Mouse (Mus musculus): ENCODE measurements around the gene Hist1h2ao. TPM values are rescaled to one million over a fixed set of nuclear protein-coding genes. Genes with fewer than 3 reads are reported as not detected.
"Not testable (repeated sequence)": the region's sequence is repeated elsewhere in the genome, so short reads cannot be mapped to it uniquely, and the experiment has no call there.

The Hist1h2ao gene
- 1 to 10 TPM in 1 of 2 experiments, under 1 TPM in 1; 0.81 to 6.5 TPM for total RNA-seq (2021)
- long read RNA-seq, experiment 1, partial matches to known transcripts = 0 of 1 reads
- long read RNA-seq, experiment 1, other reads (novel, unspliced or antisense) = 0 of 1 reads
- long read RNA-seq, experiment 2, partial matches to known transcripts = 0 of 1 reads
- long read RNA-seq, experiment 2, other reads (novel, unspliced or antisense) = 0 of 1 reads

DNA sequence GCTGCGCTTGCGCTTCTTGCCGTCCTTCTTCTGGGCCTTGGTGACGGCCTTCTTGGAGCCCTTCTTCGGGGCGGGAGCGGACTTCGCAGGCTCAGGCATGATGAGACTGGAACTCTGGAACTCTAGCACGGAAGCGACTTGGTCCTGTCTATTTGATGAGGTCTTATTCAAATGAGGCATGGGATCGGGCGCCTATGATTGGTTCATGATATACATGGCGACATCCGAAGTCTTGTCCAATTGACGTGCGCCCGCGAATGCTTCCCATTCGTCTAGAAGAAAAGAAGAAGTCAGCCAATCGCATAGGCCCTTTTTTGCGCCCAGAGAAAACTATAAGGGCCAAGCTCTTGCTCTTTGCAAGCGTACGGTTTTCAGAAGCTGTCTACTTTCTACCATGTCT, at the start of gene Hist1h2ao, which contains the start of gene Hist1h2bq:
Hist1h2ao (plus strand) TSS at position 393 of the 400 bp plus-strand sequence.
Hist1h2bq (minus strand) TSS at position 125 of the 400 bp plus-strand sequence.
- intact Hi-C loops (cut with DNase I); DNase-seq: not testable (repeated sequence)

DNA sequence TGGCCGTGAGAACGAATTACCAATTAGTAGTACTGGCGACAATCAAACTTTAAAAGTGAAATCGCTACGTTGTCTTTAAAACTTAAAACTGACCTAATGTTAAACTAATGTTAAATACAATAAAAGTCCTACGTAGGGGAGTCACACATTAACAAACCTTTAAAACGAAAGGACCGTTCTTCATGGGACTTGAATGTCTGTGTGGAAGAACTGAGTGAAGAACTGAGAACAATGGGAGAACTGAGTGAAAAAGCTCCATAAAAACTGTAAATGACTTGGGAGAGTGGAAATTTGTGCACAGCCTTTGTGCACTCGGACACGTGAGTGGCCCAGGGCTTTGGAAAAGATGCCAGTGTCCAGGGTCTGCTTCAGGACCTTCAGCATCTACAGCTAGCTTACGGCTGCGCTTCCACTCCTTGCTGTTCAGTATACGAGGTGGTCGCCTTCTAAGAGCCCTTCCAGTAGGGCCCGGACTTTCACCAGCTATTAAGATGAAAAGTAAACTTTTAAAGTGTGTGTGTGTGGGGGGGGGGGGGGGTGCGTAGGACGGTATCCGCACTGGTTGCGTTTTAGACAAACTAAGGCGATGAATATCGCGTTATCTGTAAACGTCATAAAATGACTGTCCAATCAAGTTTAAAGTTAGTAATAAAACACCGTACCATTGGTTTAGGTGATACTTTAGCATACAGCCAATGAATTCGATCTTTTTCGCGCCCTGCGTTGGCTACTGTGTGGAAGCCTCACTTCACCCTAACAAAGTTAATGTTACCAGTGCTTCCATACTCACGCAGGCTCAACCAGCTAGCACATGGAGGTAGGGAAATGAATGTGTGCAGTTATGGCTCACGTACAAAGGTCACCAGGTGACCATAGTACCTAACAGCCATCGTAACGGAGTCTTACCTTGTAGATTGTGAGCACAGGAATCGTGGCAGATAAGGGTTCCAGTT, 31.2 kb upstream of the Hist1h2ao start:
- peak; percentile 43 to 55 for DNase-seq
- intact Hi-C loops (cut with DNase I) = loop anchor here (5.0 kb wide), 1 partner anchor 47 kb away; no protein-coding TSS in a partner anchor

DNA sequence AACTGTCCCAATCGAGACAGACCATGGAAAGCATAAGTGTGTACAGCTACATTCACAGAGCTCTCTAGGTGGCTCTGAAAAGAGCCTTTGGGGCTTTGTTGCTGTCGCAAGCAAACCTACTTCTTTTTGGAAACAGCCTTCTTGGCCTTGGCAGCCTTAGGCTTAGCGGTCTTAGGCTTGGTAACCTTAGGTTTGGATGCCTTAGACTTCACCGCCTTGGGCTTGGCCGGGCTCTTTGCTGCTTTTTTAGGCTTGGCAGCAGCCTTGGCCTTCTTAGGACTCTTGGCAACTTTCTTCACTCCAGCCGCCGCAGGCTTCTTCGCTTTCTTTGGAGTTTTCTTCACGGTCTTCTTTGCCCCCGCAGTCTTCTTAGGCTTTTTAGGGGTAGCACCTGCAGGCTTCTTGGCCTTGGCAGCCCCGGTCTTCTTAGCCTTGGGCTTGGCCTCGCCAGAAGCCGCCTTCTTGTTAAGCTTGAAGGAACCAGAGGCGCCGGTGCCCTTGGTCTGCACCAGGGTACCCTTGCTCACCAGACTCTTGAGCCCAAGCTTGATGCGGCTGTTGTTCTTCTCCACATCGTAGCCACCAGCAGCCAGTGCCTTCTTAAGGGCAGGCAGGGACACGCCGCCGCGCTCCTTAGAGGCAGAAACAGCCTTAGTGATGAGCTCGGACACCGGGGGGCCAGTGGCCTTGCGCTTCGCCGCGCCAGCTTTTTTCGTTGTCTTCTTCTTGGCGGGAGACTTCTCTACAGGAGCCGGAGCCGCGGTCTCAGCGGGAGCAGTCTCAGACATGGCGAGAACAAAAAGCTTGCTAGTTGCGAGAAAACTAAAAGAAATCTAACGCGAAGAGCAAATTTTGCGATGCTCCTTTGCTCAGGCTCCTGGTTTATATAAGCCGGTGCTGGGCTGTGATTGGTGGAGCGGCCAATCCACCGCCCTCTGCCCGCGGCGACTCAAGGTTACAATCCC, 30.2 kb upstream of the Hist1h2ao start, which contains the start of gene Hist1h1b:
Hist1h1b (minus strand) TSS at position 859 of the 965 bp plus-strand sequence.
- intact Hi-C loops (cut with DNase I) = loop anchor here (5.0 to 10.0 kb wide), 2 partner anchors 48 to 65 kb away; partner anchors contain the start of genes Hist1h2ai, Hist1h2bl and Hist1h3h
- peak; percentile 16 to 27 for DNase-seq

DNA sequence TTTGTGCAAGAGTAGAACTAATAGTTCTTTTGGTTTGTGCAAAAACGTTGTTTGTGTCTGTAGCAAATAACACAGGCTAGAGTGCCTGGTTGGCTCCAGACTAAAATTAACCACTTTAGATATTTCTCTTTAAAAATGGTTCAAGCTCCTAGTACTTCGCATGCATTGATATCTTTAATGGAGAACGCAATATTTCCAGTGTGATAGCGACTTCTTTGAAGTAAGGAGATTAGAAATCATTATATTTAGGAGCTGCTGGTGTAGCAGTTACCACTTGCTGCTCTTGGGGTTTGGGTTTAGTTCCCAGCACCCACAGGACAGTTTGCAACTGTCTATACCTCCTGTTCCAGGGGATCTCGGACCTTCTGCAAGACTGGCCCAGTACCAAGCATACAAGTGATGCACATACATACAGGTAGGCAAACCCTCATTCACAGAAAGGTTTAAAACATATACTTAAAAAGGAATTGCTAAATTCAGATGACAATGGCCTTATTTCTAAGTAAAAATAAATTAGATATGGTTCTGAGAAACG, 29.2 kb upstream of the Hist1h2ao start:
- no peak for DNase-seq
- intact Hi-C loops (cut with DNase I) = loop anchor here (10.0 kb wide), 1 partner anchor 66 kb away; the partner anchor contains the start of genes Hist1h2ai, Hist1h2bl and Hist1h3h

DNA sequence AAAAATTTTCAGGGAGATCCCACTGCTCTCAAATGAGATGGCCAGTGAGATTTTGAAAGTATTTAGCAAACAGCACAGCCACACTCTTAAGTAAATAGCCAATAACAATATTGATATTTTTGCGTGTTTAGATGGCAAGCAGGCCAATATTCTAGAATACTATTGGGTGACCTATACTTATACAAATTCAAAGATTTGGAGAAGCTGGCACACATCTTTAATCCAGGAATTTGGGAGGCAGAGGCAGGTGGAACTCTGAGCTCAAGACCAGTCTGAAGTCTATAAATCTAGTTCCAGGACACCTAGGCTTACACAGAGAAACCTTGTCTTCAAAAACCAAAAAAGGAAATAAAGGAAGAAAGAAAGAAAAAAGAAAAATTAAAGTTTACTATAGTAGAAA, 28.6 kb upstream of the Hist1h2ao start:
- intact Hi-C loops (cut with DNase I) = loop anchor here (10.0 kb wide), 1 partner anchor 67 kb away; the partner anchor contains the start of genes Hist1h2ai, Hist1h2bl and Hist1h3h
- no peak for DNase-seq

DNA sequence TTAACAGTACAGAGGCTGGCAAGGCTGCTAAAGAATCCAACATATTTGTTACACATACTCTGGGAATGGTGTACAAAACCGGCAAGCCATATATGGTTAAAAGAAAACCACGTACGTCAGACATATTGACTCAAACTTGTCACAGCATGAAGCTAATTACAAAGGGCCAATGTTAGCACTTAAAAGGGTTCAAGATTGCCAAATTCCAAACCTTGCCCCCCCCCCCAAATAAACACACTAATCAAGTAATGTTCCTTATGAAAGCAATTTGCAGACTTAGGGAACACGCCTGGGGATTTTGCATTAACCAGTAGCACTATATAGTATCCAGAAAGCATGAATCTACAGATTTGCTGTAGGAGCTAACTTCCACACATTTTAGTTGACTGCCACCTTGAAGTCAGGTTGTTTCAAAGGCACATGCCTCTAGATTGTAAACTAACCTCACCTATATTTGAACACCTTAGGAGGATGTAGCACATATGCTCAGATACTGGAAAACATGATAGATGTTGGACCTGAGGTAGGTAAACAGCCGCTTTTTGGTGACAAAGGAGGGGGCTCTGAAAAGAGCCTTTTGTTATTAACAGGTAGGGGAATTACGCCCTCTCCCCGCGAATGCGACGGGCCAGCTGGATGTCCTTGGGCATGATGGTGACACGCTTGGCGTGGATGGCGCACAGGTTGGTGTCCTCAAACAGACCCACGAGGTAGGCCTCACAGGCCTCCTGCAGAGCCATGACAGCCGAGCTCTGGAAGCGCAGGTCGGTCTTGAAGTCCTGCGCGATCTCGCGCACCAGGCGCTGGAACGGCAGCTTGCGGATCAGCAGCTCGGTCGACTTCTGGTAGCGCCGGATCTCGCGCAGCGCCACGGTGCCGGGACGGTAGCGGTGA, 27.7 kb upstream of the Hist1h2ao start:
- intact Hi-C loops (cut with DNase I) = loop anchor here (10.0 kb wide), 1 partner anchor 68 kb away; the partner anchor contains the start of genes Hist1h2ai, Hist1h2bl and Hist1h3h
- DNase-seq = peak in 1 of 2 experiments; percentile 15

DNA sequence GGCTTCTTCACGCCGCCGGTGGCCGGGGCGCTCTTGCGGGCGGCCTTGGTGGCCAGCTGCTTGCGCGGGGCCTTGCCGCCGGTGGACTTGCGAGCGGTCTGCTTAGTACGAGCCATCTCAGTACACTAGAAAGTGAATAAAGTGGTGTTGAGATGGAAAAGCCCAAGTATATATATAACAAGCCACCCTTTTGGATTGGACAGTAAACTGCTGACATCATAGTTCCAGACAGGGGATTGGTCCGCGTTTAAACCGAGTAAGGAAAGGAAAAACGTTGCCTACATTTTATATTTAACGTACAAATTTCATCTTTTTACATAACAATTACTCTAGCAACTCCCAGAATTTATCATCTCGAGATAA, 27.0 kb upstream of the Hist1h2ao start, which contains the start of gene Hist1h3i:
Hist1h3i (minus strand) TSS at position 116 of the 363 bp plus-strand sequence.
- DNase-seq = peak in 1 of 2 experiments; percentile 22
- intact Hi-C loops (cut with DNase I) = loop anchor here (10.0 kb wide), 1 partner anchor 68 kb away; the partner anchor contains the start of genes Hist1h2ai, Hist1h2bl and Hist1h3h

DNA sequence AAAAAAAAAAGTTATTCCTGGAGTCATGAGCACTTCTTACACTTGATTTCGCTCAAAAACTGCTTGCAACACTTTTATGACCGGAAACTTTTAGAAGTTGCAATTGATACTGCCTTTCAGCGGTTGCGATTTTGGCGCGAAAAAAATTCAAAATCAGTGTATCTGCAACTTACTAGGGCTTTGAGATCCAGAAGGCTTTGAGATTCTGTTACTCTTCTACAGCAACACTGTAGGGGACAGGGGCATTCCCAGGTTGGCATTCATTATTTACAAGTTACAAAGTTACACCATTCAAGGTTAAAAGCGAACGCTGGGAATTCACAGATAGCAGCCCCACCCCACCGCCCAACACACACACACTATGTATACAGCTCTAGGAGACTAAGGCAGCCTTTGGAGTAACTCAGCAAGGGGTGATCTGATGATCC, 26.5 kb upstream of the Hist1h2ao start:
- DNase-seq = no peak
- intact Hi-C loops (cut with DNase I) = loop anchor here (10.0 kb wide), 1 partner anchor 69 kb away; the partner anchor contains the start of genes Hist1h2ai, Hist1h2bl and Hist1h3h

DNA sequence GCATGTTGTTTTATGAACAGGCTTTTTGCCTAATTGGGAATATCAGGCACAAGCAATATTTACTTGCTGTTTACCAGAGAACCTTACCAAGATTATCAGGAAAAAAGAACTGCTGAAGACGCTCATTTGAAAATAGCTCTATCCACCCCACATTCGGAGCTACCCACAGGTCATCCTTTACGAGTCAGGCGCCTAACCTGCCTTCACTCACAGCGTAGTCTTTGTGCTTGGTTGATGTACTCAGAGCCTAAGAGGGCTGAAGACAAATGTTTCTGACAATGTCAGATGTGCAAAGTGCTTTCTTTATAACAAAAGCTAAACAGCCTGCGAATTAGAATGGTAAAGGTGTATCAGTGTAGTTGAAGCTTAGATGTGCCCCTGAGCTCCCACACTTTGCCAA, 26.0 kb upstream of the Hist1h2ao start:
- intact Hi-C loops (cut with DNase I) = loop anchor here (10.0 kb wide), 1 partner anchor 70 kb away; the partner anchor contains the start of genes Hist1h2ai, Hist1h2bl and Hist1h3h
- DNase-seq = no peak

DNA sequence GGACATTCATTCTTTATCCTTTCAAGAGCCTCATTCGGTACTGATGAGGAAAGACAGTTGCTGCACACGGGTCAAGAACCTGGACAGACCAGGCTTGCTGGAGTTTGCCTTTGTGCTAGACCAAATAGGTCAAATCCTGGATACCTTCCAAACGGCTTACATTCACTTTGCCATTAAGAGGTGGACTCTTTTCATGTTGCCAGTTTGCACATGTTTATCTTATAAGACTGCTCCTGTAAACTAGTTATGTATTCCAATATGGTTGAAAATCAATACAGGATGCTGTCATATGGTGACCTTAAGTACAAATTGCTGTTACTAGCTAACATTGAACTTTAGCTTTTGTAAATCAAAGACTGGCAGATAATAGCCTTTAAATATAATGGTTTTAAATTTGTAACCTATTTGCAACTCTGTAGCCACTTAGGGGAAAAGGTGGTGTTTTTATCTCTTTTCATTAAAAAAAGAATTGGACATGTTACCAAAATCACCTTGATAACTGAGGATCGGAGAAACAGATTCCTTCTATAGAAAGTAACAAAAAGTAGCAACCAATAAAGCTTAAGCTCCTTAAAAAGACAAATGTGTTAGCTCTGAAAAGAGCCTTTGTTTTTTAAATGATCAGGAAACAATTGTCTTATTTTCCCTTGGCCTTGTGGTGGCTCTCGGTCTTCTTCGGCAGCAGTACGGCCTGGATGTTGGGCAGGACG, 23.9 kb upstream of the Hist1h2ao start:
- intact Hi-C loops (cut with DNase I) = loop anchor here (10.0 kb wide), 1 partner anchor 72 kb away; the partner anchor contains the start of genes Hist1h2ai, Hist1h2bl and Hist1h3h
- no peak for DNase-seq

DNA sequence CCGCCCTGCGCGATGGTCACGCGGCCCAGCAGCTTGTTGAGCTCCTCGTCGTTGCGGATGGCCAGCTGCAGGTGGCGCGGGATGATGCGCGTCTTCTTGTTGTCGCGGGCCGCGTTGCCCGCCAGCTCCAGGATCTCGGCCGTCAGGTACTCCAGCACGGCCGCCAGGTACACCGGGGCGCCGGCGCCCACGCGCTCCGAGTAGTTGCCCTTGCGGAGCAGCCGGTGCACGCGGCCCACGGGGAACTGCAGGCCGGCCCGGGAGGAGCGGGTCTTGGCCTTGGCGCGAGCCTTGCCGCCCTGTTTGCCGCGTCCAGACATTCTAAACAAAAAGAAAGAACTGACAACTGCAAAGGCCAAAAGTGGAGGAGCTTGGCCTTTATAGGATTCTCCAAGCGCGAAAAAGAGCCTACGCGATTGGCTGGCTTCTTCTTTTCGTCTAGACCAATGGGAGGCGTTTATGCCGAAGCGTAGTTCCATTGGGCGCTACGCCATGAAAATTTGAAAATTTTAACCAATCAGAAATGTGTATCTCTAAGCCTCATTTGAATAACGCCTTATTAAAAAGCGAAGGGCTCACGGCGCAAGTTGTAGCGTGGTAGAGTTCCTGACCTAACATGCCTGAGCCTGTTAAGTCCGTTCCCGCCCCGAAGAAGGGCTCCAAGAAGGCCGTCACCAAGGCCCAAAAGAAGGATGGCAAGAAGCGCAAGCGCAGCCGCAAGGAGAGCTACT, 23.2 kb upstream of the Hist1h2ao start, which contains the start of the genes Hist1h2an and Hist1h2bp:
Hist1h2an (minus strand) TSS at position 320 of the 731 bp plus-strand sequence.
Hist1h2bp (plus strand) TSS at position 563 of the 731 bp plus-strand sequence.
- intact Hi-C loops (cut with DNase I) = loop anchor here (10.0 kb wide), 1 partner anchor 72 kb away; the partner anchor contains the start of genes Hist1h2ai, Hist1h2bl and Hist1h3h

DNA sequence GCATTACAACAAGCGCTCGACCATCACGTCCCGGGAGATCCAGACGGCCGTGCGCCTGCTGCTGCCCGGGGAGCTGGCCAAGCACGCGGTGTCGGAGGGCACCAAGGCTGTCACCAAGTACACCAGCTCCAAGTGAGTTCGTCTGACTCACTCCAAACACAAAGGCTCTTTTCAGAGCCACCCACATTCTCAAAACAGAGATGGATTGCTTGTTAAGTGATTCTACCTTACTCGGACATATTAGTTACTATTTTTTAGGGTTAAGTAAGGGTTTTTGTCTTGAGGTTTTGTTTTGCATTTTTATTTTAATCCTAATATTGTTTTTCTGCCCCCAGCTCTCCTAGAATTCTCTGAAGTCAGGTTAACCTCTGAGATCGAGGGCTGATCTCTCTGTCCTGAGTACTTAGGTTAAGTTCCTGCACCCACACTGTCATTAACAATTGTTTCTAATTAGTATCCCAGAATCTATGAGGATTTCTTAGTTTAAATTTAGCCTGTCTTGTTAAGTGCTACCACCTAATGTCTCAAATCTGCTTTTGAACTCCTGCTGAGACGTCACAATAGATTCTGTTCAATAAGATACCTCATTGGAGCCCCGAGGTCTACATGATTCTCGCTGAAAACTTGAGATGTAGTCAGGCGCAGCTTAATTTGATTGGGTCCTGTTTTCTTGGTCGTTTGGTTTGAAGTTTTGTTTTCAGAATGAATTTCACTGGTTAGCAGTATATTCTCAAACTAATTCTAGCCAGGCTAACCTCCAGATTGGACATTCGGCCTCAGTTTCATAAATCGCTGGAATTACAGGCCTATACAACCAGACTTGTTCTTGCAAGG, 22.3 kb upstream of the Hist1h2ao start:
- intact Hi-C loops (cut with DNase I) = loop anchor here (10.0 kb wide), 1 partner anchor 73 kb away; the partner anchor contains the start of genes Hist1h2ai, Hist1h2bl and Hist1h3h
- no peak for DNase-seq

More for the DNA sequence above, 23.2 kb upstream of the Hist1h2ao start, which contains the start of the genes Hist1h2an and Hist1h2bp:
- peak; percentile 62 to 70 for DNase-seq

DNA sequence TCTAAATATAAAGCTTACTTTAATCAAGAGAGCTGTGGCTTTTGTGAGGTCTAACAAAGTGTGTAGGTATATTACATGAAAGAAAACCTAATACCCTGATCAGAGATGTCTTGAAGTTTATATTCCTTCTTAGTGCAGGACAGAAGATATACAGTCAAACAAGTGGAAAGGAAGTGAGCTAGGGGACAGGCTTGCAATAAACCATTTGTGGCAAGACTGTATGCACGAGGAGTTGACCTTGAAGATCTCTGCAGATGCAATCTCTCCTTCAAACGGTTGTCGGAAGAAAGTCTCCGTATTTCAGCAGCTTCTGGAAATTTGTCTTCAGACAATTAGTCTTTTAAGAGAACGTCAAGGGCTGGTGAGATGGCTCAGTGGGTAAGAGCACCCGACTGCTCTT, 20.3 kb upstream of the Hist1h2ao start:
- no peak for DNase-seq
- intact Hi-C loops (cut with DNase I) = loop anchor here (10.0 kb wide), 1 partner anchor 75 kb away; the partner anchor contains the start of genes Hist1h2ai, Hist1h2bl and Hist1h3h

DNA sequence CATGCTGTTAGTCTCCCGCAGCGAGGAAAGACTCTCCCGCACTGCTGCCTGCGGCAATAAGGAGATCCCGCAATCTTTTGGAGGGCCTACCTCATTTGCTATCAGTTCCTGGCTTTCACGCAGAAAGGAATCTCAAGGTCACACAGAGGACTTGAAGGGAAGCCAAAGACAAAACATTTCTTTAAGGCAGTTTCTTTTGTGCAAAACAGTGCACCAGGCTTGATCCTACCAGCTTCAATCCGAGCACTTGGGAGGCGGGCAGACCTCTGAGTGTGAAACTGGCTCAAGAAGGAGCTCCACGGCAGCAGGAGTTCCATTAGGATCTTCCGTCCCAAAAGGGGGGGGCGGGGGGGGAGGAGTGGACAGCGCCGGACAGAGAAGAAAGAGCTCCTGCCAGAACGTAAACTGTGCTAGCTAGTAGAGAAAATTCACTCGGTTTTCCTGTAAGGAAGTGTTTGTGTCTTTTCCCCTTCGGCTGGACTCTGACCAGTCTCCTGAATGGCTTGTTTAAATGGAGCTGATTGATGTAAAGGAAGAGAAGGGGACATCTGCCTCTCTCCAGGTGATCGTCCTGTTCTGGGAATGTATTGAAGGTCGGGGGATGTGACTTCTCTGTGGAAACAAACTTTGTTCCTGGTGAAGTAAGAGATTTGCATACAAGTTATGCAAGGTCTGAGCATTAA, 19.5 kb upstream of the Hist1h2ao start:
- intact Hi-C loops (cut with DNase I) = no loop called here
- no peak for DNase-seq

Measured in gastrocnemius, postnatal 36 days (tissue).